20 mouse cellular contexts compared by ENCODE assay signal in the genomic region with DNA sequence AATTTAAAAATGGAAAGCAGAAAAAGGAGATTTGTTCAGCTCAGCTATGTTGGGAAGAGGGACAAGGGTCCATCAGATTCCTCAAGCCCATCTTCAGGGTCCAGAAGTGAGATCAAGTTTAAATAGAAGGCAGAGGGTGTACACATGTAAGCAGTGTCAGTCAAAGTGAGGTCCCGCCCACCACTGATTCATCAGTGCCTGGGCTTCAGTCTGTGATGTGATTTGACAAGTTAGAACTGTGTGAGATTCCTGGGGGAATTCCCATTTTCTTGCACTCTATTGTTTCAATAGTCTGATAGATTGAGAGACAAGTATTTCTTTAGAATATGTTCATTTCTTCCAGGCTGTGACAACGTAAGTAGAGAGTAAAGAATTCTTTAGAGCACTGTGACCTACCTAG.
"Had no signal": no experiment of that assay in that cellular context is flagged by ENCODE, and none has a peak within 500 bp of the region (broad histone marks: within the 10 kb centered on the region; RNA-seq: fewer than 3 reads in every experiment).

No protein-coding gene starts in this region.

- H3K4me2 ChIP-seq: lung, embryonic 15.5 days; midbrain, embryonic 12.5 days; neural tube, embryonic 13.5 days; neural tube, embryonic 15.5 days had no signal

- H3K27me3 ChIP-seq: lung, embryonic 15.5 days; midbrain, embryonic 12.5 days; neural tube, embryonic 13.5 days; neural tube, embryonic 15.5 days had no signal

- H3K4me3 ChIP-seq: lung, embryonic 15.5 days; midbrain, embryonic 10.5 days; midbrain, embryonic 12.5 days; myocyte; neural tube, embryonic 13.5 days; neural tube, embryonic 15.5 days had no signal

- H3K4me1 ChIP-seq: lung, embryonic 15.5 days; midbrain, embryonic 10.5 days; midbrain, embryonic 12.5 days; neural tube, embryonic 13.5 days; neural tube, embryonic 15.5 days had no signal

- ATAC-seq: lung, postnatal 0 days; midbrain, embryonic 16.5 days had no signal

- H3K27ac ChIP-seq: lung, embryonic 15.5 days; midbrain, embryonic 10.5 days; midbrain, embryonic 12.5 days; neural tube, embryonic 13.5 days; neural tube, embryonic 15.5 days had no signal

- H3K9ac ChIP-seq: lung, embryonic 15.5 days; midbrain, embryonic 12.5 days; neural tube, embryonic 13.5 days; neural tube, embryonic 15.5 days had no signal

- DNase-seq: lung, adult 2 months; lung, postnatal 14 days; lung, postnatal 4 days; midbrain, embryonic 14.5 days; retina, postnatal 1 day; right cerebral cortex, adult 18-20 months; right cerebral cortex, postnatal 25 days; right cerebral cortex, postnatal 4 days; spleen, adult 18-20 months; thymus, adult 18-20 months; thymus, postnatal 14 days; thymus, postnatal 36 days had no signal

- H3K9me3 ChIP-seq: lung, embryonic 15.5 days; midbrain, embryonic 10.5 days; midbrain, embryonic 12.5 days; neural tube, embryonic 13.5 days; neural tube, embryonic 15.5 days had no signal
